Mouse (Mus musculus) CH12F3 (cell line): ENCODE data around the gene Gm8362.
"Not testable (repeated sequence)": the region's sequence is repeated elsewhere in the genome, so short reads cannot be mapped to it uniquely, and the experiment has no call there.

Experiments
- in situ Hi-C: fragments of 300-500 bp; cut with MboI; formaldehyde crosslinking; loops from 2 replicates; pipeline ENCODE4 v1.14.3; 2020; ENCODE audit warnings: low sequenced_read_pairs

The Gm8362 gene

GRCm38 (mm10) chr14:6774311-6774710, at the start of gene Gm8362:
TSS of gene Gm8362 (minus strand) at chr14:6774411.
- in situ Hi-C loops: not testable (repeated sequence)

- in situ Hi-C loops: not testable (repeated sequence)
Observed at GRCm38 (mm10) chr14:6823297-6823696, 49.1 kb upstream of the Gm8362 start.

- in situ Hi-C loops: not testable (repeated sequence)
Observed at GRCm38 (mm10) chr14:6757231-6757536, 17.0 kb downstream of the Gm8362 start.

- in situ Hi-C loops: not testable (repeated sequence)
Observed at GRCm38 (mm10) chr14:6756384-6757230, 17.6 kb downstream of the Gm8362 start.

GRCm38 (mm10) chr14:6742232-6742631, 32.0 kb downstream of the Gm8362 start, which contains the start of gene Gm3636:
TSS of gene Gm3636 (minus strand) at chr14:6742332.
- in situ Hi-C loops: not testable (repeated sequence)

GRCm38 (mm10) chr14:6720151-6720550, 54.1 kb downstream of the Gm8362 start, which contains the start of gene Gm8050:
TSS of gene Gm8050 (minus strand) at chr14:6720251.
- in situ Hi-C loops: not testable (repeated sequence)
